Mouse (Mus musculus): Measurements from ENCODE around the gene Alcam. TPM values are rescaled to one million over a fixed set of nuclear protein-coding genes. Genes with fewer than 3 reads are reported as not detected.

The Alcam gene
- total RNA-seq, 2 experiments from 2014 or later: 0.97 to 2.4 TPM

DNA sequence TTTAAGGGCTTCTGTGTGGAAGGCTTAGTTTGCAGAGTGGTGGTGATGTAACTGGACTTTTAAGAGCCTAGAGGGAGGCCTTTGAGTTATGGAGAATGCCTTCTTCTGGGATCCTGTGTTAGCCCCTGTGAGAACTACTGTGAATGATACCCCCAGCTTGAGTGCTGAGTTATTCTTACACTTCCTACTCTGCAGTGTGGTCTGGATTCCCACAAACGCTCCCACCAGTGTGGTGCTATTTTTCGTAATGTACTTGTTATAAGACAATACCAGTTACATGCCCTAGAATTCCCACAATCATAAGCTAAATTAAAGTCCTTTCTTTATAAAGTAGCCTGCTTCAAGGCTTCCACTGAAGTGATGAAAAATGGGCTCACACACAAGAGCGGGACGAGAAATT, 87.0 kb downstream of the Alcam start:
- DNase-seq: no peak

- DNase-seq: no peak
These were observed 89.8 kb downstream of the Alcam start for GRCm38 (mm10) chr16:52363944-52364511.

GRCm38 (mm10) chr16:52343467-52344033, 110.3 kb downstream of the Alcam start:
- no peak for DNase-seq

GRCm38 (mm10) chr16:52342694-52343466, 111.0 kb downstream of the Alcam start:
- DNase-seq: no peak

DNA sequence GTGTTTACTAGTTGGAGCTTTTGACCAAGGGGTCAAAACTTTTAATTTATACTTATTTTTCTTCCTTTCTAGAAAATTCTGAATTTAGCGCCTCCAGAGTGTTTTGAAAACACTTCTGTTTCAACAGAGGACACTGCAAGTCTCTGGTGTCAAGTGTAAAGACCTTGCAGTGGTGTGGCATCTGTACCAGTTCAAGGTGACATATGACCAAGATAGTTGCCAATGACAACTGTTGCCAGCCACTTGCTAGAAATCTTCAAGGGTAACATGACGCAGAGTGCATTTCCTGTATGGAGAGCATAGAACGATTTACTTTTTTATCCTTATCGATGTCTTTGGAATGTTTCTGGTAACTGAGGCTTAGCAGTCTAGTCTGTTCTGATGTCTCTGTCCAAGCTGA, 119.8 kb downstream of the Alcam start:
- DNase-seq: no peak

- DNase-seq: no peak
These were observed 120.2 kb downstream of the Alcam start for GRCm38 (mm10) chr16:52333631-52334030.

- no peak for DNase-seq
These were observed 122.5 kb downstream of the Alcam start for GRCm38 (mm10) chr16:52331341-52331830.

DNA sequence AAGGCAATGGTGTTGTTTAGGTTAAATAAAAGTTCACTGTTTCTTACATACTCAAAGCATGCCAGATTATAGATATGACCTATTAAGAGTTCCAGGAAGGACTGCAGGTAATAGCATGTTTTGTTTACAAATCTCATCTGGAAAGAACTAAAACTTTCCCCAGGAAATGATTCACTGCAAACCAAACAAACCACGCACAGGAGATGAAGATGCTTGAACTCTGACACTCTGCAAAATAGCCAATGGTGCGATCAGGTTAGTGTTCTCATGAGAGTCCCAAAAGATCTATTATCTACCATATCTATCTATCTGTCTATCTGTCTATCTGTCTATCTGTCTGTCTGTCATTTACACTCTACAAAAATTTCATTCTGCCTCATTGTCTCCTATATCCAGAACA, 124.5 kb downstream of the Alcam start:
- no peak for DNase-seq

GRCm38 (mm10) chr16:52319229-52319628, 134.6 kb downstream of the Alcam start:
- DNase-seq: no peak

GRCm38 (mm10) chr16:52311073-52311472, 142.8 kb downstream of the Alcam start:
- no peak for DNase-seq

DNA sequence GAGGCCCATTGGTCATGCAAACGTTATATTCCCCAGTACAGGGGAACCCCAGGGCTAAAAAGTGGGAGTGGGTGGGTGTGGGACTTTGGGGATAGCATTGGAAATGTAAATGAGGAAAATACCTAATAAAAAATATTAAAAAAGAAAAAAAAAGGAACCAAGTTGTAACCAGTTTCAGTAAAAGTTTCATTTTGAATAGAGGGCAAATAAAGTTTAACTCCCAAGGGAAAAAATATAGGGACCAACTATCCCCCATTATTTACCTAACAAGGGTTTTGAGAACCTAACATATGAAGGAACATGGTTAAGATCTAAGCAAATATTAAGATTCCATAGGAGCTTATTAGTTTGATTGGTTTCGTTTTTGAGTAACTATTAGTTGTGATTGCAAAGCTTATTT, 146.9 kb downstream of the Alcam start:
- DNase-seq: no peak

DNA sequence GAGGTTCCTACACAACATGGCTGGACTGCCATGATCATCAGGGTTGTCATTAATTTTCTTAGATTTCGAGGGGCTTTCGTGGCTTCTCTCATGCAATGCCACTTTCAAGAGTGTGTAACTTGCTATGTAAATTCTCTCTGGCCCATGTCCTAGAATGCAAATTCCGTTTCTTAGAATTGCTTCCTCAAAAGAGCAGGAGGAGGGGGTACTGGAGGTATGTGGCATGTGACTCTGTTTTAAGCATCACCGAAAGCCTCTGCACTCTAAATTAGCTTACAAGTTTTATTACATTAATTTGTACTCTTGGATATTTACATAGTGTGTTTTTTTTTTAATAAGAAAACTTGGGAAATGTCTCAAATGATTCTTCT, 150.4 kb downstream of the Alcam start:
- DNase-seq: no peak

DNA sequence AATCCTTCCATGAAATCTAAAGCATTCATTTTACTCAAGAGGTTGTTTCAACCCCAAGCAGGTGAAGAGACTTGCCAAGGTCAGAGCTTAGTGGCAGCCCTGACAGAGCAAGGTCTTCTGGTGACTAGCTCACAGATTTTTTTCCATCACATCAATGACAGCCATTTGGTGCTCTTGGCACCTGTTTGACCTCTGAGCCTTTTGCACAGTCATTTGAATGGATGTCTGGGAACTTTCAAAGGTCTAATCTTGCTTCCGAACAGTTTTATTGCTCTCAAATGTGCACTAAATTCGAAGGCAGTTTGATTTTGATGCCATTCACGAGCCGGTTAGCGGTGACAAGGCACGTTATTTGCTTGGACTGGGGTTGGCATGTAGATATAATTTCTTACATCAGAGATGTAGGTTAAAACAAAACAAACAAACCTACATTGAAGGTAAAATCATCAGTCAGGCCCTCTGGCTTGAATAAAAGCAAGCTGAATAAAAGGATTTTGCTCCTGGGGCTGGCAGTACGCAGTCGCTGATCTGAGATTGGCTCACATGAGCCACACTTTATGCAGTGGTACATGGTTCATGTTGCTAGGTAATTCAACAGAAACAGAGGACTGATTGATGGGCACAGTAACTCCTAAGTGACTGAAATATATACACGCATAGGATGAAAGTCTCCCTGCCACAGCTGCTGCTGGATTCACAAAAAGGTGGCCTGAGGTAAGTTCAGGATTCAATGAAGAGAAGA, 150.9 kb downstream of the Alcam start:
- no peak for DNase-seq

DNA sequence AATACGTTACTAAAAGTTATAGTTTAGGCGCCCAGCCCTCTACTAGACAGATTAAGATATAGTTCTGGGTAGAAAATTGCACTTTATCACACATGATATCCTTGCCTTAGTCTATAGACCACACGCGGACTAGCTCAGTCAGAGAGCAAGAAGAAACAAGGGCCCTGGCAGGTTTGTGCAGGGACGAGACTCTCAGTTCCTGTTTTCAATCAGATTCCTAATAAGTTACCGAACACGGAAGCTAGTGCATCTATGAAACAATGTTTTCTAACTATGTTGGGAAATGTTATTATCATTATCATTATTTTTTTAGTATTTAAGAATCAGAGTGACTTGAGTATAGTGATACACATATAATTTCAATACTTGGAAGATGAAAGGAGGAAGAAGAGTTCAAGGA, 152.1 kb downstream of the Alcam start:
- no peak for DNase-seq

DNA sequence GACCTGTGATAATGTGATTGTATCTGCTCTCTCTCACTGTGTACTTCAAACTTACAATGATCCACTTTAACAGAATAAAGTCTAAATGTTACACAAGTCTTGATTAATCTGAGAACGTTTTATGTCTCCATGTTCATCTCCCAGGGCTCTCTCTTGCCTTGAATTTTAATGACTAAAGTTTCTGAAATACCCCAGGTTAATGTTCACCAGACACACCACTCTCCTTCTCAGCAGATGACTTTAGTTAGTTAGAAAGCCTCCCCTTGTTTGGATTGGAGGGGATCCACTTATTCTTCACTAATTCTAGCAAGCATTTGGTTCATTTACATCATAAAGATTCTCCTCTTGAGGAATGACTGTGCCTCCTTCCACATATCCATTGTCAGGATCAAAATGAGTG, 157.5 kb downstream of the Alcam start:
- no peak for DNase-seq

- no peak for DNase-seq
These were observed 158.3 kb downstream of the Alcam start for GRCm38 (mm10) chr16:52295535-52295934.

DNA sequence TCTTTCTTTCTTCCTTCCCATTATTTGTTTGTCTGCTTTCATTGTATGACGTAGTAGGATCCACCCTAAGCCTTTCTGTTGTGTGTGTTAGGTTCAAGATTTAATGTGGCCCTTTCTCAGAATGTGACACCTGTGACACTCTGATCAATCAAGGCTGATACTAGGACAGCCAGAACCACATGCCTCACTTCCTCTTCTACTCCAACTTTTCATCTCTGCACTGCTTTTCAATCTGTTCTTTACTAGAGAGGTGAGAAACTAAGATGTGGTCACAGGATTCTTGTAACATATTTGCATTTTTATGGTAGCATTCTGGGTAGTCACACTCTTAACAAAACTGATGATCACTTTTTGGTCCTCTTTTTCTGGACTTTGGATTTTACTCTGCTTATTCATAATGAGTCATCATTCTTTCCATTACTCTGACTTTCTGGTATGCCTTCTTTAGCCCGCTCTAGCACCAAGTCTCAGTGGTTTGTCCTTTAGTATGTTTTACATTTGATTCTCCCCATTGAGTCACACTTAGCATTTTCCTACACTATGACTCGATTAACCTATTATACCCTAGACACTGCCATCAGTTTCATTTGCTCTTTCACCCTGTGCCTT, 161.3 kb downstream of the Alcam start:
- DNase-seq: no peak

DNA sequence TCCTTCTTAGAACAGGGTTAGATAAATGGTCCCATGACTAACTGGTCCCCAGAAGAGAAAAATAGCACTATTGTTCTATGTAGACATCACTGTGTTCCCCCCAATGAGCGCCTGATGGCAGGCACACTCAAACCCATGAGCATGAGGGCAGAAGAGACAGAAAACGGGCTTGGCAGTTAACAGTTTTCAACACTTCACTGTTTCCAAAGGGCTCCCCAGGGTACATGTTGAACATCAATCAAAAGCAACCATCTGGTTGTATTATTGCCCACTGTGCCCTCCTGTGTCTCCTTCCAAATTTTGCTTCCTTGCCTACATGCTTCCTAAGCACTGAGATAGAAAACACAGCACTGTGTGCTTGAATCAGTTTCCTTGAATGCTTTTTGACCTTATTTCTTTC, 173.7 kb downstream of the Alcam start:
- no peak for DNase-seq

- DNase-seq: no peak
These were observed 188.8 kb downstream of the Alcam start for GRCm38 (mm10) chr16:52265066-52265465.

GRCm38 (mm10) chr16:52263751-52264150, 190.1 kb downstream of the Alcam start:
- DNase-seq: no peak

DNA sequence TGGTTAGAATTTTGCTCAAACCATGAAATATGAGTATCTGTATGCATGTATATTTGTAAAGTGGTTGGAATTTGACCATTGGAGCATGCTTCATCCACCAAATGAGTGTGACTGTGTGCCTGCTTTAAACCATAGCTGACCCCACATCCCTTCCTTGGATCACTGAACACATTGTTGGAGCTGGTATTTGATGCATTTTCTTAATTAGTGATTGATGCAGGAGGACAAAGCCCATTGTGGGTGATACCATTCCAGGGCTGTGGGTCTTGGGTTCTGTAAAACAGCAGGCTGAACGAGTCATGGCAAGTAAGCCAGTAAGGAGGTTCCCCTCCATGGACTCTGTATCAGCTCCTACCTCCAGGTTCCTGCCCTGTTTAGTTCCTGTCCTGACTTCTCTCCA, 191.3 kb downstream of the Alcam start:
- DNase-seq: no peak

GRCm38 (mm10) chr16:52261755-52262154, 192.1 kb downstream of the Alcam start:
- DNase-seq: no peak

GRCm38 (mm10) chr16:52250935-52251334, 202.9 kb downstream of the Alcam start:
- DNase-seq: no peak

Measured in gastrocnemius, postnatal 25 days (tissue).